Mouse (Mus musculus): ENCODE results near the gene 9930111J21Rik1.

Gene 9930111J21Rik1

DNA sequence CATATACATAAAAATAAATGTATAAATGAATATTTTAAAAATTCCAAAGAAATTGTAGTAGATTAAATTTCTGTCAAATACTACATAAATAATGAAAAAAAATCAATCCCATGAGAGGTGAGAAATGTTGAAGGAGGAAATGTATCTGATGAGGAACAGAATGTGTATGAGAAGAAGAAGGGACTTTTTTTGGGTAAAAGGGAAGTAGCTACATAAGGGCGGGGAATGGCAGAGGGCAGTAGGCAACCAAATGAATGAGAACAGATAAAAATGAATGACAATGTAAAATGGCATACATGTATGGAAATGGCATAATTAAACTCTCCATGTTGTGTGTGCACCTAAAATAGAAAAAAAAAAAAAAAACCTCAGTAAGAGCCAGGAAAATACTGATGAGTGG lies 65.6 kb downstream of the 9930111J21Rik1 start:
- no peak for DNase-seq

DNA sequence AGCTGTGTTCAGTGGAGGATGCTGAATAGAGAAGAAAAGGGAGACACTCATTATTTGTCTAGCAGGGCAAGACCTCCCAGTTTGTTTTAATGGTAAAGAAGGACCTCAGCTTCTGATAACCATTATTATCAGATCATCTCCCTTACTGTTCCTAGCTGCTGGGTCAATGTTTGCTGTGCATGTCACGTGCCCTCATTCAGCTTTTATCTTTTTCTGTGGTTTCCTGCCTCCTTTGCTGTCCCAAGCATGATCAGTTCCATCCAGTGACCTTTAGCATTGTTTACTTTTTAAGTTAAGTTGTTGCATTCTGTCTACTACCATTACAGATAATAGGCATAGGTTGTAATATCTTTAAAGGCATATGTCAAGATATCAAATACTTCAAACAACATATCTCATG lies 70.7 kb downstream of the 9930111J21Rik1 start:
- DNase-seq: no peak

- DNase-seq: peak; percentile 48 to 55
Measured at GRCm38 (mm10) chr11:48902021-48902420, 77.2 kb downstream of the 9930111J21Rik1 start, which contains the start of gene Gm5431. Gene Gm5431, minus strand, starts transcription at chr11:48902214.

GRCm38 (mm10) chr11:48901567-48901930 lies 77.6 kb downstream of the 9930111J21Rik1 start:
- peak; percentile 57 to 59 for DNase-seq

- DNase-seq: peak; percentile 66 to 68
Measured at GRCm38 (mm10) chr11:48900654-48901566, 78.3 kb downstream of the 9930111J21Rik1 start.

DNA sequence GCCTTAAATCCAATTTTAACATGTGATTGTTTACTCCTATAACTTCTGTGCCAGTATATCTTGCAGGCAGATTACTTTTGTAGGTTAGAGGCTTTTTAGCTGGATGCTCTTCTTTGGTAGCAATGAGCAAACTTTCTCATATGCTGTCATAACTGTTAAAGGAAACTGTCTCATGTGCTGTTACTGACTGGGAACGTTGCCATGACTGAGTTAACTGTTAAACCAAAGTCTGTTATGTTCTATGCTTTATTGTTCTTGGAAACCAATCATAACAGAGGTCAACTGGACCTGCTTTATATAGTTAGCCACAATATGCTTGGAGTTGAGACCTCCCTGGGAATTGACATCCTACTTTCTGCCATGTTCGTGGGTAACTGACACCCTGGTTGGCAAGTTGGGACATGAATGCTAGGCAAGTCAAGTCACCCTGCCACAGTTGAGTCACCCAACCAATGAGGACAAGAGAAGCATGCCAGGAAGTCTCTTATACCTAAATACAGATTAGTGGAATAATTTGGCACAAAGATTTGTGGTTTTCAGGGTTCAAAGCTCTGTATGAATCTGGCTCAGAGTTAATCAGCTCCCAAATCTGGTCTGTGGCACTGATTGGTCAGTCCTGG lies 80.3 kb downstream of the 9930111J21Rik1 start:
- no peak for DNase-seq
